Comparison of ENCODE assay signal across 18 mouse cellular contexts in genomic region chr14:25482404-25482803, GRCm38 (mm10). TPM values are rescaled to one million over a fixed set of nuclear protein-coding genes. Genes with fewer than 3 reads are reported as not detected.
DNase-seq lines count a peak whose midpoint lies in the region; TF ChIP-seq lines count a peak whose summit lies in the region.
"Had no signal": no experiment of that assay in that cellular context is flagged by ENCODE, and none has a peak within 500 bp of the region (broad histone marks: within the 10 kb centered on the region; RNA-seq: fewer than 3 reads in every experiment).

No protein-coding gene starts in this region.

- 84% methylated on average over 5 of the region's 5 CpGs for WGBS in heart, embryonic 10.5 days
- WGBS in spleen, adult 2 months: 53% methylated on average over 5 of the region's 5 CpGs

- TF ChIP-seq POLR2A in spleen, adult 2 months (IDR thresholded peaks at IDR 0.05; ENCODE audit: low read depth, low read length): no peak

- no peak for TF ChIP-seq CTCF in spleen, adult 2 months (IDR thresholded peaks at IDR 0.05; ENCODE audit: extremely low read depth, insufficient read depth, insufficient read length, insufficient replicate concordance)

- peak overlapping the region; percentile 80; the same call in 1 of the 2 replicates for H3K27ac ChIP-seq in heart, embryonic 10.5 days
- H3K27ac ChIP-seq in spleen, adult 2 months (ENCODE audit: insufficient read depth, low read length): peak overlapping the region; percentile 45; the same call in 1 of the 2 replicates
- H3K27ac ChIP-seq: embryonic facial prominence, embryonic 10.5 days; left cerebral cortex, adult 2 months; lung, embryonic 15.5 days had no signal

- no peak for DNase-seq in heart, embryonic 10.5 days (ENCODE audit: low spot score)
- DNase-seq in heart, adult 11 months: no peak
- DNase-seq in kidney, adult 18-20 months: peak; percentile 35
- no peak for DNase-seq in kidney, postnatal 10 days
- no peak for DNase-seq in spleen, adult 2 months (ENCODE audit: low read depth in 1 of 2, low spot score in 2 of 2)
- no peak for DNase-seq in spleen, postnatal 10 days (ENCODE audit: low spot score in 2 of 2)
- no peak for DNase-seq in cerebellum, postnatal 14 days
- DNase-seq in left cerebral cortex, adult 8-10 months (ENCODE audit: low spot score in 2 of 2): no peak
- DNase-seq: adrenal gland, postnatal 25 days; B cell, adult 2 months; cerebellum, adult 18-20 months; forebrain, postnatal 0 days; kidney, adult 9 months; right cerebral cortex, adult 18-20 months had no signal

- no peak overlapping the region for H3K4me3 ChIP-seq in heart, embryonic 10.5 days
- H3K4me3 ChIP-seq in spleen, adult 2 months (ENCODE audit: extremely low read depth, insufficient read depth, insufficient read length): no peak overlapping the region
- H3K4me3 ChIP-seq: embryonic facial prominence, embryonic 10.5 days; left cerebral cortex, adult 2 months; lung, embryonic 15.5 days had no signal

- H3K9me3 ChIP-seq in heart, embryonic 10.5 days: no peaks in the 10 kb centered on the region
- H3K9me3 ChIP-seq: embryonic facial prominence, embryonic 10.5 days; lung, embryonic 15.5 days had no signal

- H3K36me3 ChIP-seq in heart, embryonic 10.5 days: peaks cover 7% of the 10 kb centered on the region; the same call in 1 of the 2 replicates
- H3K36me3 ChIP-seq in spleen, adult 2 months (ENCODE audit: control insufficient read depth, insufficient read depth, low read length): no peaks in the 10 kb centered on the region
- H3K36me3 ChIP-seq: lung, embryonic 15.5 days had no signal

- peaks cover 99% of the 10 kb centered on the region for H3K4me1 ChIP-seq in heart, embryonic 10.5 days
- peaks cover 60% of the 10 kb centered on the region for H3K4me1 ChIP-seq in spleen, adult 2 months (ENCODE audit: control insufficient read depth, insufficient read depth, insufficient read length)

- H3K27me3 ChIP-seq in heart, embryonic 10.5 days (ENCODE audit: insufficient read depth, poor library complexity, severe bottlenecking): no peaks in the 10 kb centered on the region
- no peaks in the 10 kb centered on the region for H3K27me3 ChIP-seq in spleen, adult 2 months (ENCODE audit: control insufficient read depth, insufficient read depth, low read length)
- H3K27me3 ChIP-seq: lung, embryonic 15.5 days; Patski had no signal

RNA-seq across cellular contexts. Expression of gene Zmiz1, which starts 23.4 kb away (rescaled TPM):
- polyA plus RNA-seq in heart, embryonic 10.5 days (2016; fragmentation: Nextera tagmentation; extraction: Ambion mirVana): 38.1 and 45.8 TPM in 2 replicates
- polyA plus RNA-seq in spleen, adult 2 months (2012; rRNA removed): 48.1 and 48.5 TPM in 2 replicates
- total RNA-seq in left cerebral cortex, adult 8-10 months (2022): 10 to 100 TPM; 90.1 to 94.2 (median 92.3) TPM
